22 mouse cellular contexts compared by ENCODE assay signal in genomic region chr1:39287076-39287475, GRCm38 (mm10).
"Had no signal": no experiment of that assay in that cellular context is flagged by ENCODE, and none has a peak within 500 bp of the region (broad histone marks: within the 10 kb centered on the region; RNA-seq: fewer than 3 reads in every experiment).

No protein-coding gene starts in this region.

- H3K4me2 ChIP-seq: heart, embryonic 12.5 days; hindbrain, embryonic 13.5 days; hindbrain, embryonic 15.5 days; kidney, embryonic 15.5 days; limb, embryonic 13.5 days; limb, embryonic 15.5 days; liver, embryonic 12.5 days had no signal

- H3K9me3 ChIP-seq: heart, embryonic 10.5 days; heart, embryonic 12.5 days; hindbrain, embryonic 13.5 days; hindbrain, embryonic 15.5 days; kidney, embryonic 15.5 days; limb, embryonic 13.5 days; limb, embryonic 15.5 days; liver, embryonic 12.5 days had no signal

- H3K27me3 ChIP-seq: hindbrain, embryonic 13.5 days; hindbrain, embryonic 15.5 days; kidney, embryonic 15.5 days; limb, embryonic 13.5 days; limb, embryonic 15.5 days; liver, embryonic 12.5 days had no signal

- H3K36me3 ChIP-seq: heart, embryonic 10.5 days; heart, embryonic 12.5 days; hindbrain, embryonic 13.5 days; hindbrain, embryonic 15.5 days; kidney, embryonic 15.5 days; limb, embryonic 13.5 days; limb, embryonic 15.5 days; liver, embryonic 12.5 days had no signal

- DNase-seq: gastrocnemius, postnatal 14 days; gastrocnemius, postnatal 36 days; kidney, adult 11 months; kidney, adult 9 months; kidney, postnatal 14 days; kidney, postnatal 36 days; layer of hippocampus, adult 9-11 months; layer of hippocampus, postnatal 36 days; left cerebral cortex, postnatal 4 days had no signal

- H3K4me3 ChIP-seq: heart, adult 2 months; heart, embryonic 10.5 days; heart, embryonic 12.5 days; hindbrain, embryonic 13.5 days; hindbrain, embryonic 15.5 days; kidney, embryonic 15.5 days; limb, embryonic 13.5 days; limb, embryonic 15.5 days; liver, embryonic 12.5 days had no signal

- H3K9ac ChIP-seq: heart, embryonic 12.5 days; hindbrain, embryonic 13.5 days; hindbrain, embryonic 15.5 days; kidney, embryonic 15.5 days; limb, embryonic 13.5 days; limb, embryonic 15.5 days; liver, embryonic 12.5 days; liver, embryonic 14.5 days had no signal

- H3K4me1 ChIP-seq: hindbrain, embryonic 13.5 days; hindbrain, embryonic 15.5 days; kidney, embryonic 15.5 days; limb, embryonic 13.5 days; limb, embryonic 15.5 days had no signal

- H3K27ac ChIP-seq: heart, adult 2 months; heart, embryonic 10.5 days; hindbrain, embryonic 13.5 days; hindbrain, embryonic 15.5 days; hindbrain, postnatal 0 days; kidney, embryonic 15.5 days; kidney, postnatal 0 days; limb, embryonic 13.5 days; limb, embryonic 15.5 days; liver, embryonic 12.5 days; liver, embryonic 14.5 days had no signal

- ATAC-seq: hindbrain, postnatal 0 days; intestine, embryonic 16.5 days; liver, embryonic 12.5 days had no signal
